Mouse (Mus musculus): ENCODE results near the gene Cenps.

GRCm38 (mm10) chr4:149159891-149160290 is 22.5 kb upstream of the Cenps start:
- TF ChIP-seq POLR2A (IDR thresholded peaks at IDR 0.05; ENCODE audit: extremely low read depth, insufficient read depth, low read length) (no peak), CTCF (IDR thresholded peaks at IDR 0.05; ENCODE audit: low read depth, low read length) (no peak)
